Mouse (Mus musculus) spleen, postnatal 10 days (tissue): ENCODE results near the gene Trim25.

Experiments used
- DNase-seq, 2 experiments: peaks; one replicate each; pipeline ENCODE4 v3.0.0; 2021 to 2022; ENCODE audit warnings: low spot score in 2 of 2

Gene Trim25

GRCm38 (mm10) chr11:88998974-88999722, at the start of gene Trim25:
Trim25 (plus strand) TSS chr11:88999376.
- peak; percentile 89 to 98 for DNase-seq

GRCm38 (mm10) chr11:88949802-88950639, 49.2 kb upstream of the Trim25 start:
- peak in 1 of 2 experiments; percentile 46 for DNase-seq

GRCm38 (mm10) chr11:88950640-88951250, 48.4 kb upstream of the Trim25 start:
- DNase-seq, result no peak

GRCm38 (mm10) chr11:88951576-88951975, 47.6 kb upstream of the Trim25 start:
- DNase-seq, result no peak

- no peak for DNase-seq
These were observed 47.1 kb upstream of the Trim25 start for GRCm38 (mm10) chr11:88952117-88952516.

GRCm38 (mm10) chr11:88953582-88953981, 45.6 kb upstream of the Trim25 start:
- DNase-seq, result no peak

GRCm38 (mm10) chr11:88954803-88955202, 44.4 kb upstream of the Trim25 start:
- no peak for DNase-seq

- DNase-seq, result peak; percentile 95 to 99
These were observed 43.8 kb upstream of the Trim25 start, which contains the start of gene Scpep1 for GRCm38 (mm10) chr11:88955217-88955969. Scpep1 (minus strand) TSS chr11:88955465.

GRCm38 (mm10) chr11:88958851-88959250, 40.3 kb upstream of the Trim25 start:
- no peak for DNase-seq

- no peak for DNase-seq
These were observed 32.3 kb upstream of the Trim25 start, which contains the start of gene Elobl for GRCm38 (mm10) chr11:88966881-88967361. Elobl (minus strand) TSS chr11:88966931.

GRCm38 (mm10) chr11:88970202-88970732, 28.9 kb upstream of the Trim25 start, which contains the start of gene Coil:
Coil (plus strand) TSS chr11:88970252.
- peak in 1 of 2 experiments; percentile 25 for DNase-seq

GRCm38 (mm10) chr11:88973776-88974701, 25.1 kb upstream of the Trim25 start:
- peak; percentile 83 to 94 for DNase-seq

- DNase-seq, result peak in 1 of 2 experiments; percentile 46
These were observed 22.9 kb upstream of the Trim25 start for GRCm38 (mm10) chr11:88976320-88976719.

- DNase-seq, result no peak
These were observed 22.0 kb upstream of the Trim25 start for GRCm38 (mm10) chr11:88977188-88977587.

- DNase-seq, result no peak
These were observed 17.8 kb upstream of the Trim25 start for GRCm38 (mm10) chr11:88981337-88981736.

GRCm38 (mm10) chr11:88986616-88987015, 12.6 kb upstream of the Trim25 start:
- DNase-seq, result no peak

- DNase-seq, result no peak
These were observed 10.2 kb upstream of the Trim25 start for GRCm38 (mm10) chr11:88988956-88989355.

- no peak for DNase-seq
These were observed 9.6 kb upstream of the Trim25 start for GRCm38 (mm10) chr11:88989530-88989929.

- DNase-seq, result no peak
These were observed 6.0 kb upstream of the Trim25 start for GRCm38 (mm10) chr11:88993186-88993585.

- peak; percentile 52 to 81 for DNase-seq
These were observed 5.6 kb upstream of the Trim25 start for GRCm38 (mm10) chr11:88993625-88994024.
